Mouse (Mus musculus): ENCODE data around the gene 4930522H14Rik. TPM values are rescaled to one million over a fixed set of nuclear protein-coding genes. Genes with fewer than 3 reads are reported as not detected.

The 4930522H14Rik gene
- not detected in 2 replicates for polyA plus RNA-seq (2012; ENCODE audit: insufficient read depth, insufficient read length, missing spikeins)

DNA sequence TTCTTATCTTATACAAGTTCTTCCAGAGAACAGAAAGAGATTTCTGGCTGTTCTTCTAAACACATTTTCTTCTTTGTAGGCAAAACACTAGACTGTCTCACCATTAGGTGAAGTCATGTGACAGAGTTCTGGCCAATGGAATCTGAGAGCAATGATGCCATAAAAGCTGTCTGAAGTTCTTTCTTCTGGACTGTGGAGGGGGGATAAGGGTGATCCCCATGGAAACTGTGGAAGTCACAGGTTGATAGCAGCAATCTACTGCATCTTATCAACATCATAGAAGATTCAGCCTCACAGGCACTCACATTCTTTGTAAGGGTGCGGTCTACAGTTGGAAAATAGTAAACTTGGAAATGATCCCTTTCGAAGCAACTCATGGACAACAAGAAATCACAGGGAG is at the start of gene 4930522H14Rik:
Gene 4930522H14Rik, minus strand, starts transcription at position 187 of the 400 bp plus-strand sequence.
- Histone ChIP-seq H3K4me1 (ENCODE audit: control insufficient read depth, insufficient read depth, insufficient read length, low read length) (0 out of 2 replicates have a peak, but pooled peaks cover 3% of the 10 kb centered on the region), H3K4me3 (ENCODE audit: insufficient read depth, low read depth, low read length) (no peak within 1 kb of the TSS), H3K27ac (replicated peaks; ENCODE audit: low read depth, low read length) (no peak within 1 kb of the TSS)

DNA sequence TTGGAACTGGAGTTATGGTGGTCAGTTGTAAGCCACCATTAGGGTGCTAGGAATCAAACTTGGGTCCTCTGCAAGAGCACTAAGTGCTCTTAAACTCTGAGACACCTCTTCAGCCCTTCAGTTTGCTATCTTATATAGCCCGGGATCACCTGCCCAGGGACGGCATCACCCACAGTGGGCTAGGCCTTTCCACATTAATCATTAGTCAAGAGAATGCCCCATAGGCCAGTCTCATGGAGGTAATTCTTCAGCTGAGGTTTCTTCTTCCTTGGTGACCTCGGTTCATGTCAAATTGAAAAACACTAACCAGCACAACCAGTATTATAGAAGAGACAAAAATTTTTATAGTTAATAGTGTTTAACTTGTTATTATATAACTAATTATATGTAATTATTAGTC is 47.3 kb upstream of the 4930522H14Rik start:
- Histone ChIP-seq H3K4me1 (ENCODE audit: control insufficient read depth, insufficient read depth, insufficient read length, low read length) (no peaks in the 10 kb centered on the region), H3K27ac (replicated peaks; ENCODE audit: low read depth, low read length) (no peak overlapping the region), H3K4me3 (ENCODE audit: insufficient read depth, low read depth, low read length) (no peak overlapping the region)

DNA sequence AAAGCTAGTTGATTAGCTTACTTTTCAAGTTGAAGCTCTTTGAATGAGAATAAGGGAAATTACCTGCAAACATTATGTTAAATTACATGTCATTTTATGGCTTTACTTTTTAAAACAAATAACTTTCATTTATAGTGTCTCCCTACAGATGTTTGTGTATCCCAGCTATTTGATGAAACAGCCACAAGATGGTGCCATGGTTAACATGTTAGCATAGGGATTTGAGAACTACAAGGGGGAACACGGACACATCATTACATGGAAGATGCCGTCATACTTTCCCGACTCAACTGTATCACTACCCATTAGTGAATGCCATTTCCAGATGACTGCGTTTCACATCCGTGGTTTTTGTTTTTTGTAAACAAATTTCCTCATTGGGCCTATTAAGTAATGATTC is 45.8 kb upstream of the 4930522H14Rik start:
- Histone ChIP-seq H3K4me1 (ENCODE audit: control insufficient read depth, insufficient read depth, insufficient read length, low read length) (no peaks in the 10 kb centered on the region), H3K4me3 (ENCODE audit: insufficient read depth, low read depth, low read length) (no peak overlapping the region), H3K27ac (replicated peaks; ENCODE audit: low read depth, low read length) (no peak overlapping the region)

DNA sequence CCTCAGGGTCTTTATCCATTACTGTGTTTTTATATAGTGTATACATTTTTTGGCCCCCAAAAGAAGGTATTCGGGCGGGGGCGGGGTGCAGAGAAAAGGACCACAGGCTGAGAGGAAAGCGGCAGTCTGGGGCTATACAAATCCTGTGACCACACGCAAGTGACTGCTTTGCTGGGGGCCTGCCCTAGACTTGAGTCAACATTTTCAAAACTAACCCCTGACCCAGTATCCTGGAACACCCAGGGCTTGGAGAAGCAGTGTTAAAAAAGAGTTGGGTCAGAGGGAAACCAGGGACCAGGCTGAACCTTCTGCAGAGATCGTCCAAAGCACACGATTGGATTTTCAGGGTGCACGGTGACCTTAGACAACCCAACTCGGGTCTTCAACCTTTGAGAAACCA is 43.7 kb upstream of the 4930522H14Rik start:
- Histone ChIP-seq H3K4me3 (ENCODE audit: insufficient read depth, low read depth, low read length) (peak overlapping the region; percentile 19; the same call in 1 of the 2 replicates), H3K27ac (replicated peaks; ENCODE audit: low read depth, low read length) (peak overlapping the region; percentile 77), H3K4me1 (ENCODE audit: control insufficient read depth, insufficient read depth, insufficient read length, low read length) (no peaks in the 10 kb centered on the region)

- no peak overlapping the region for H3K4me3 ChIP-seq (ENCODE audit: insufficient read depth, low read depth, low read length)
- no peaks in the 10 kb centered on the region for H3K4me1 ChIP-seq (ENCODE audit: control insufficient read depth, insufficient read depth, insufficient read length, low read length)
These were observed 43.2 kb upstream of the 4930522H14Rik start for GRCm38 (mm10) chr4:109574331-109574730.

GRCm38 (mm10) chr4:109572632-109573031 is 41.5 kb upstream of the 4930522H14Rik start:
- H3K4me1 ChIP-seq (ENCODE audit: control insufficient read depth, insufficient read depth, insufficient read length, low read length): no peaks in the 10 kb centered on the region
- H3K27ac ChIP-seq (replicated peaks; ENCODE audit: low read depth, low read length): no peak overlapping the region
- H3K4me3 ChIP-seq (ENCODE audit: insufficient read depth, low read depth, low read length): no peak overlapping the region

More at GRCm38 (mm10) chr4:109574331-109574730, 43.2 kb upstream of the 4930522H14Rik start:
- peak overlapping the region; percentile 77 for H3K27ac ChIP-seq (replicated peaks; ENCODE audit: low read depth, low read length)

- Histone ChIP-seq H3K4me3 (ENCODE audit: insufficient read depth, low read depth, low read length) (no peak overlapping the region), H3K4me1 (ENCODE audit: control insufficient read depth, insufficient read depth, insufficient read length, low read length) (no peaks in the 10 kb centered on the region), H3K27ac (replicated peaks; ENCODE audit: low read depth, low read length) (no peak overlapping the region)
These were observed 38.3 kb upstream of the 4930522H14Rik start for GRCm38 (mm10) chr4:109569421-109569820.

DNA sequence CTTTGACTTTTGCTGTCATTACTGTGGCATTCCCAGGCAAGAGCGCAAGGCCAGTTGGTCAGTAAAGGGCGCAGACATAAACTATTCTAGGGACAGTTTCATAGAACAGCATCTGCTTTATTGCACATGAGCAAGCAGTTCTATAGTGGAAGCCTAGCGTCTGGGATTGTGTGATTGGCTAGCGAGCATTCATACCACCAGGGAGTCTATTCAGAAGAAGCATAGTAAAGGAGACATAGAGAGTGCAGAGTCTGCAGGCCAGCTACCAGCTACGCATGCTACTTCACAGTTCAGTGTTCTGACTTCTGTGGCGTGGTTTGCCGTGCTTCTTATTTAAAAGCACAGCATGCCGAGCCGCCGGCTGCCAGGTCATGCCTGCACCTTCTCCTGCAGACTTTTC is 37.9 kb upstream of the 4930522H14Rik start:
- no peaks in the 10 kb centered on the region for H3K4me1 ChIP-seq (ENCODE audit: control insufficient read depth, insufficient read depth, insufficient read length, low read length)
- no peak overlapping the region for H3K4me3 ChIP-seq (ENCODE audit: insufficient read depth, low read depth, low read length)
- no peak overlapping the region for H3K27ac ChIP-seq (replicated peaks; ENCODE audit: low read depth, low read length)

DNA sequence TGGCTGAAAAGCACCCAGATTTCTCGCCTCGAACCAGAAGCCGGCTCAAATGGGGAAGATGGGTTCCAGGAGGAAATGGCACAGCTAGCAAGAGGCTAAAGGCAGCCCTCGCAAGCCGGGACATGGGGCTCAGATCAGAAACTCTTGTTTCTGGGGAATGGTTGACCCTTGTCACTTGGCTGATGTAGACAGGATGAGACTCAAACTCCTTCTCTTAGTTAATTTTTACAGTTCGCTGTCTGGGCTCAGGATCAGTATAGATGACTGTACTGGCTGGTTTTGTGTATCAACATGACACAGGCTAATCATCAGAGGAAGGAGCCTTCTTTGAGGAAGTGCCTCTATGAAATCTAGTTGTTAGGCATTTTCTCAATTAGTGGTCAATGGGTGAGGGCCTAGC is 33.6 kb upstream of the 4930522H14Rik start:
- Histone ChIP-seq H3K4me1 (ENCODE audit: control insufficient read depth, insufficient read depth, insufficient read length, low read length) (no peaks in the 10 kb centered on the region), H3K4me3 (ENCODE audit: insufficient read depth, low read depth, low read length) (no peak overlapping the region), H3K27ac (replicated peaks; ENCODE audit: low read depth, low read length) (no peak overlapping the region)

GRCm38 (mm10) chr4:109550338-109551150 is 19.4 kb upstream of the 4930522H14Rik start:
- peak overlapping the region; percentile 53 for H3K27ac ChIP-seq (replicated peaks; ENCODE audit: low read depth, low read length)
- H3K4me3 ChIP-seq (ENCODE audit: insufficient read depth, low read depth, low read length): peak overlapping the region; percentile 29
- no peaks in the 10 kb centered on the region for H3K4me1 ChIP-seq (ENCODE audit: control insufficient read depth, insufficient read depth, insufficient read length, low read length)

DNA sequence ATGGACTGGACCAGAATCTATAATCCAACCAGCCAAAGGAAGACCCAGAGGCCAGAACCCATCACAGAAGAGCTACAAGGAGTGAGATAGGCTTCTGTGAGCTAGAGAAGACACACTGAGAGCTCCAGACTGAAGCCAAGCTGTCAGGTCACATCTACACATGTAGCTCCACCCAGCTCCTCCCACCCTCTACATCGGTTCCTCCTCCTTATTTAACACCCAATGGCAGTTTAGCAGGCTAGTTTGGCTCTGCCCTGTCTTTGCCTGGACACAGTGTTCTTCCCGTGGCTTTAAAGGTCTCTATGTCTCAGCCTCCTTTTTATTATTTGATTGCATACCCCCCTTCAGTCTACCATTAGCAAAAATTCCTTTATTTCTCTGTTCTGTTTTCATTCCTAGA is 16.2 kb upstream of the 4930522H14Rik start:
- H3K4me1 ChIP-seq (ENCODE audit: control insufficient read depth, insufficient read depth, insufficient read length, low read length): no peaks in the 10 kb centered on the region
- no peak overlapping the region for H3K4me3 ChIP-seq (ENCODE audit: insufficient read depth, low read depth, low read length)

DNA sequence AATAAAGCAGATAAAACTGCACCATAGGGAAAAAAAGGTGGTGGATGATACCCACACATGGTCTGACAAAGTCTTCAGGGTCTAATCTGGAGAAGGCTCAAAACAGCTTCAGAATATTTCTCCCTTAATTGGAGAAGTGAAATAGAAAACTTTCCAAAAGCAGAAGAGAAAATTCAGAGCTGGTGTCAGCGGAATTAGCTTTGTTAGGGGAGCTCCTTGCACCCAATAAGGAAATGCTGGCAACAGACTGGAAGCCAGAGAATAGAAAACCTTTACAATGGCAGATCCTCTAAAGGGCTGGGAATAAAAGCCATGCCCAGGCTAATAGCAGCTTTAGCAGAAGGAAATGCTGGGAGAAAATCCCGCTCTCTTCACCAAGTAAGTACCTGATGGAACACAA is 15.4 kb upstream of the 4930522H14Rik start:
- H3K4me3 ChIP-seq (ENCODE audit: insufficient read depth, low read depth, low read length): no peak overlapping the region

More for the DNA sequence above, 16.2 kb upstream of the 4930522H14Rik start:
- no peak overlapping the region for H3K27ac ChIP-seq (replicated peaks; ENCODE audit: low read depth, low read length)

GRCm38 (mm10) chr4:109530245-109530816 is 766 bp downstream of the 4930522H14Rik start:
- no peak overlapping the region for H3K4me3 ChIP-seq (ENCODE audit: insufficient read depth, low read depth, low read length)
- H3K27ac ChIP-seq (replicated peaks; ENCODE audit: low read depth, low read length): no peak overlapping the region
- 0 out of 2 replicates have a peak, but pooled peaks cover 3% of the 10 kb centered on the region for H3K4me1 ChIP-seq (ENCODE audit: control insufficient read depth, insufficient read depth, insufficient read length, low read length)

More for the DNA sequence above, 15.4 kb upstream of the 4930522H14Rik start:
- Histone ChIP-seq H3K4me1 (ENCODE audit: control insufficient read depth, insufficient read depth, insufficient read length, low read length) (no peaks in the 10 kb centered on the region), H3K27ac (replicated peaks; ENCODE audit: low read depth, low read length) (no peak overlapping the region)

GRCm38 (mm10) chr4:109504885-109505284 is 26.2 kb downstream of the 4930522H14Rik start:
- Histone ChIP-seq H3K4me1 (ENCODE audit: control insufficient read depth, insufficient read depth, insufficient read length, low read length) (no peaks in the 10 kb centered on the region), H3K4me3 (ENCODE audit: insufficient read depth, low read depth, low read length) (no peak overlapping the region), H3K27ac (replicated peaks; ENCODE audit: low read depth, low read length) (no peak overlapping the region)

- Histone ChIP-seq H3K27ac (replicated peaks; ENCODE audit: low read depth, low read length) (no peak overlapping the region), H3K4me1 (ENCODE audit: control insufficient read depth, insufficient read depth, insufficient read length, low read length) (no peaks in the 10 kb centered on the region), H3K4me3 (ENCODE audit: insufficient read depth, low read depth, low read length) (no peak overlapping the region)
These were observed 32.6 kb downstream of the 4930522H14Rik start for GRCm38 (mm10) chr4:109498476-109498875.

Data from brown adipose tissue, adult 24 weeks (tissue).